Mouse (Mus musculus): ENCODE data around the gene Celf1.

DNA sequence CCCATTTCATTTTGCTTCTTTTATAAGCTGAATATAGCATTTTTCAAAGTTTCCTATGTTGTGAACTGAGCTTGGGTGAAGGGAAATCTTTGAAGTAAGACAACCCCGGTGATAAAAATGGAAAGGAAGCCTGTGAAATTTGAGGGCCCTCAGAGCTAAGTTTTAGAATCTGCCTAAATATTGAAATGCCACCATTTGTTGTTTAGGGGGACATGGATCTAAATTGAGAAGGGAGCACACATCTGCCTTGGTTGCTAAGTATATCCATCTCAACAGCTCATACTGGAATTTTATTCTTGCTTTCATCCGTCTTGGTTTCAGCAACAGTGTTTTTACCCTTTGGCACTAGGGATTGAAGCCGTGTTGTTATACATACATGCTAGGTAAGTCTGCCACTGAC is 45.9 kb downstream of the Celf1 start:
- TF ChIP-seq POLR2A (IDR thresholded peaks at IDR 0.05; ENCODE audit: insufficient read length, low read depth) (no peak), CEBPB (IDR thresholded peaks at IDR 0.05; ENCODE audit: insufficient read depth, poor library complexity, severe bottlenecking) (no peak), MAX (IDR thresholded peaks at IDR 0.05; ENCODE audit: low read depth) (no peak), MYOD1 (IDR thresholded peaks at IDR 0.05; ENCODE audit: control insufficient read depth in 1 of 3, insufficient read length in 2 of 3, low read depth in 2 of 3) (no peak), MYOG (IDR thresholded peaks at IDR 0.05; ENCODE audit: control insufficient read depth in 1 of 3, insufficient read depth in 1 of 3, insufficient read length in 2 of 3, low read depth in 2 of 3) (no peak)

Measured in myocyte (in vitro differentiated cells).